ENCODE assay signal across 8 mouse cellular contexts in the genomic region with DNA sequence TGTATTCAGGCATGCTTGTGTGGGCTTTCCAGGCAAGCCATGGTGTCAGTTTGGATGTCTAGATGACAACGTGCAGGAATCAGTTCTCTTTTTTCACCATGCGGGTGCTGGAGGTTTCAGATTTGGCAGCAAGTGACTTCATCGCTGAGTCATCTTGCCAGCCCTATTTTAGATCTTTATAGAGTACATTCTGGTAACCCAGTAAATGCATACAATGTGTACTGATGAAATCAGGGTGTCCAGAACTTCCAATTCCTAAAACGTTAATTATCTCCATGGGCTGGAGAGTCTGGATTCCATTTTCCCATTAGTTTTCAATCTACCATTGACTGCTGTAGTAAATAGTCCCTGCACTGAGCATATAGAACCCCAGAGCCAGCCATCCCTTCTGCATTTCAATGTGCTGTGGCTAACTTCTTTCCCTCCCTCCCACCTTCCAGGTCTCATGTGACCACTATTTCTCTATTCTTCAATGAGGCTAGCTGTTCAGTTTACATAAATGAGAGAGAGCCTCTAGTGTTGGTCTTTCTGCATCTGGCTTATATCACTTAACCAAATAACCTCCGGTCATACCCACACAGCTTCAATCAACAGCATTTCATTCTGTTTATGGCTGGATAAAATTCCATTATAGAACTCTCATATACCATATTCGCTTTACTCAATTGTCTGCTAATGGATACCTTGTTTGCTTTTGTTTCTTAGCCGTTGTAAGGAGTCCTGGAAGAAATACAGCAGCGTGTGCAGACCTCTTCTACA.
A peak's percentile ranks its signal among the peaks of the same experiment; 100 is the strongest.
DNase-seq lines count a peak whose midpoint lies in the region; ATAC-seq and TF ChIP-seq lines count a peak whose summit lies in the region.

No protein-coding gene starts in this region.

- peaks cover 8% of the 10 kb centered on the region for H3K4me1 ChIP-seq in lung, embryonic 14.5 days (ENCODE audit: insufficient read depth)
- peaks cover 29% of the 10 kb centered on the region for H3K4me1 ChIP-seq in embryonic facial prominence, embryonic 15.5 days

- H3K4me3 ChIP-seq in lung, embryonic 14.5 days (ENCODE audit: low read depth, low read length): no peak overlapping the region
- H3K4me3 ChIP-seq in embryonic facial prominence, embryonic 15.5 days (replicated peaks): no peak overlapping the region
- no peak overlapping the region for H3K4me3 ChIP-seq in myocyte

- TF ChIP-seq CTCF in lung, embryonic 14.5 days (IDR thresholded peaks at IDR 0.05; ENCODE audit: low read depth): no peak

- H3ac ChIP-seq in myocyte (ENCODE audit: control insufficient read depth, insufficient read length): no peak overlapping the region

- H3K27ac ChIP-seq in lung, embryonic 14.5 days (ENCODE audit: low read depth): no peak overlapping the region
- peak overlapping the region; percentile 58 for H3K27ac ChIP-seq in embryonic facial prominence, embryonic 15.5 days (replicated peaks)

- H3K79me2 ChIP-seq in myocyte (ENCODE audit: control insufficient read depth, insufficient read depth): no peaks in the 10 kb centered on the region

- 0 out of 2 replicates have a peak, but pooled peaks have one; percentile 17 for ATAC-seq in lung, embryonic 14.5 days (ENCODE audit: insufficient read depth)
- peak; percentile 76 for ATAC-seq in embryonic facial prominence, embryonic 15.5 days (ENCODE audit: insufficient number of reproducible peaks, low FRiP score, low TSS enrichment, low read depth)

- no peak for TF ChIP-seq POLR2A in myocyte (IDR thresholded peaks at IDR 0.05; ENCODE audit: insufficient read length, low read depth)

- H3K27me3 ChIP-seq in lung, embryonic 14.5 days (ENCODE audit: insufficient read depth, low read length): no peaks in the 10 kb centered on the region
- H3K27me3 ChIP-seq in embryonic facial prominence, embryonic 15.5 days: 0 out of 2 replicates have a peak, but pooled peaks cover 4% of the 10 kb centered on the region
- H3K27me3 ChIP-seq in myocyte (ENCODE audit: control insufficient read depth, insufficient read depth, insufficient read length): no peaks in the 10 kb centered on the region

- no peaks in the 10 kb centered on the region for H3K36me3 ChIP-seq in lung, embryonic 14.5 days (ENCODE audit: insufficient read depth)
- H3K36me3 ChIP-seq in embryonic facial prominence, embryonic 15.5 days: no peaks in the 10 kb centered on the region
- no peaks in the 10 kb centered on the region for H3K36me3 ChIP-seq in myocyte (ENCODE audit: control insufficient read depth, insufficient read depth)

- intact Hi-C loops in gastrocnemius, postnatal 14 days (cut with DNase I; ENCODE audit: low total_unique reads): no loop called here

- no peak overlapping the region for H3K4me2 ChIP-seq in lung, embryonic 14.5 days
- no peak overlapping the region for H3K4me2 ChIP-seq in embryonic facial prominence, embryonic 15.5 days (replicated peaks)
- peak overlapping the region; percentile 72 for H3K4me2 ChIP-seq in myocyte (ENCODE audit: low read depth)

- peak; percentile 20 for DNase-seq in cerebellum, adult 8-10 months
- no peak for DNase-seq in cerebellum, adult 11-12 months
- DNase-seq in lung, embryonic 14.5 days: peak; percentile 25
- no peak for DNase-seq in lung, postnatal 14 days
- no peak for DNase-seq in gastrocnemius, postnatal 14 days
- DNase-seq in ovary, postnatal 10 days (ENCODE audit: low spot score): no peak

- WGBS in lung, embryonic 14.5 days: 36% methylated on average over 8 of the region's 8 CpGs
- WGBS in embryonic facial prominence, embryonic 15.5 days: 27% methylated on average over 8 of the region's 8 CpGs

- no peaks in the 10 kb centered on the region for H3K9me3 ChIP-seq in lung, embryonic 14.5 days (ENCODE audit: low read depth, low read length)
- no peaks in the 10 kb centered on the region for H3K9me3 ChIP-seq in embryonic facial prominence, embryonic 15.5 days (replicated peaks)

- H3K9ac ChIP-seq in lung, embryonic 14.5 days: no peak overlapping the region
- no peak overlapping the region for H3K9ac ChIP-seq in embryonic facial prominence, embryonic 15.5 days

TF ChIP-seq in myocyte, 11 proteins besides CTCF, POLR2A, EP300 and RAD21:
- TF ChIP-seq MYOG (IDR thresholded peaks at IDR 0.05; ENCODE audit: control insufficient read depth in 1 of 3, insufficient read depth in 1 of 3, insufficient read length in 2 of 3, low read depth in 2 of 3): no peak
- no peak for TF ChIP-seq REST (IDR thresholded peaks at IDR 0.05; ENCODE audit: insufficient read depth, insufficient read length)
- no peak for TF ChIP-seq E2F4 (IDR thresholded peaks at IDR 0.05; ENCODE audit: insufficient read depth)
- TF ChIP-seq MAX (IDR thresholded peaks at IDR 0.05; ENCODE audit: low read depth): no peak
- no peak for TF ChIP-seq CEBPB (IDR thresholded peaks at IDR 0.05; ENCODE audit: insufficient read depth, poor library complexity, severe bottlenecking)
- TF ChIP-seq TCF3 (IDR thresholded peaks at IDR 0.05; ENCODE audit: insufficient read length, low read depth): no peak
- no peak for TF ChIP-seq USF1 (IDR thresholded peaks at IDR 0.05; ENCODE audit: low read depth)
- no peak for TF ChIP-seq TCF12 (IDR thresholded peaks at IDR 0.05; ENCODE audit: insufficient read depth, poor library complexity, severe bottlenecking)
- TF ChIP-seq SRF (IDR thresholded peaks at IDR 0.05; ENCODE audit: control insufficient read depth, insufficient read length, low read depth): no peak
- no peak for TF ChIP-seq MYOD1 (IDR thresholded peaks at IDR 0.05; ENCODE audit: control insufficient read depth in 1 of 3, insufficient read length in 2 of 3, low read depth in 2 of 3)
- TF ChIP-seq POLR2AphosphoS2 (IDR thresholded peaks at IDR 0.05; ENCODE audit: insufficient read length, low read depth): no peak

Comparison
In these comparisons a context has a peak if more than half of its experiments do, and no peak if none do; other contexts are left out.
1. DNase-seq: peak in cerebellum, adult 8-10 months (single experiment) and lung, embryonic 14.5 days (single experiment); none in cerebellum, adult 11-12 months (single experiment), lung, postnatal 14 days (single experiment), gastrocnemius, postnatal 14 days (single experiment) and ovary, postnatal 10 days (single experiment).